Mouse (Mus musculus) embryonic fibroblast, embryonic 13.5 days (primary cell): ENCODE results near the gene Vkorc1l1.
A peak's percentile ranks its signal among the peaks of the same experiment; 100 is the strongest.

Experiments used
- CTCF ChIP-seq: IDR thresholded peaks from 2 replicates; pipeline ENCODE4 v1.5.1; 2011; ENCODE audit warnings: mild to moderate bottlenecking, control low read depth, low read length, moderate library complexity, borderline replicate concordance; ENCODE audit not compliant: insufficient read depth
- POLR2A ChIP-seq: IDR thresholded peaks from 2 replicates; pipeline ENCODE4 v1.6.1; 2011; ENCODE audit warnings: low read depth, mild to moderate bottlenecking, control low read depth, low read length, moderate library complexity

DNA sequence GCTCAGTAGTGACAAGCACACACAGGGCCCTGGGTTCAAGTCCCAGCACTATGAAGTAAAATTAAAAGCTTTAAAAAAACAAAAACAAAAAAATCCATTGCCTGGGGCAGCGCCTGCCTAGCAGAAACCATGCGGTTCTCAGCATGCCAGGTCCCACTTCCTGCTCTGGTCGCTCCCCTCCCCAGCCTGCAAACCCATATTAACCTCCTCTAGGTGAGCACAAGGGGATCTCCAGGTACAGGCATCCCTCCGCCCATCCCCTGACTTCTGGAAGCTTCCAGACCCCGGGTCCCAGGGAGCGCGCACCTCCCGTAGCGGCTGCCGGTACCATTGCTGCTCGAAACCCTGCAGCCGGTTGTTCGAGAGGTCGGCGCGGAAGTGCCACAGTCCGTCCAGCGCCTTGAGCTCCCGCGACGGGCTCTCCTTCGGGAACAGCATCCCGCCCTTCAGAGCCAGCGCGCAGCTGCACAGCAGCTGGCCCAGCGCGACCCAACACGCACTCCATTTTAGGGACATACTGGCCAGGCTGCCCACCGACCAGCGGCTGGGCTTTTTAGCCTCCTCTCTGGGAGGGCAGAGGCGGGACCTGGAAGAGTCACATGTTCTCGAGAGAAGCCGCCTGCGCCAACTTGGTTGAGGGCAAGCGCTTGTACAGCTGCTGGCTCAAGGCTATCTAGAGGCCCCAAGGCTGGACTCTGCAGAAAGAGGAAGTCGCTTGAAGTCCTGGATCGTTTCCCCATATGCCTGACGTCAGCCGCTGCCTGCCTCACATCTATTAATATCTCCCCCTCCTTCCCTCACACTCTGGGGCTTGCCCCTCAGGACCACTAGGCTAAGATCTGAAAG, 60.8 kb downstream of the Vkorc1l1 start, which contains the start of gene Gusb:
- TF ChIP-seq CTCF (no peak), POLR2A (peak; percentile 95)
